Mouse (Mus musculus): Measurements from ENCODE around the gene Slc38a8. TPM values are rescaled to one million over a fixed set of nuclear protein-coding genes. Genes with fewer than 3 reads are reported as not detected.

The Slc38a8 gene
- polyA plus RNA-seq, 1 experiment from 2014 or later: 0.18 TPM

DNA sequence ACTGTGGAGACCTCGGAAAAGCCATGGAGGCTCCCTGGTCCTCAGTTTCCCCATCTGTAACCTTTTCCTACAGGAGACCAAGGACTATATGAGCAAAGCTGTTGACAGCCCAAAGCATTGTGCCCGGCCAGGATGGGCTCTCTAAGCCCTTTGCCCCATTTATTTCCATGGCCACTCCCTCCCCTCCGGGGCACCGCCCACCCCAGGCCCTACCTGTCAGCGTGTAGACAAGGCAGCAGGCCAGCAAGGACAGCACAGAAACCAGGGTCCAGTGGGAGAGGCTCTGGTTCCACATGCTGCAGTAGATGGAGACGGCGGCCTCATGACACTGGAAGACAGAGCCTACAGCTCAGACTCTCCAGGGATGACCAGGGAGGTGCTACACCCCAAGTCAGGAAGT lies 14.4 kb downstream of the Slc38a8 start:
- DNase-seq (ENCODE audit: low spot score): no peak

DNA sequence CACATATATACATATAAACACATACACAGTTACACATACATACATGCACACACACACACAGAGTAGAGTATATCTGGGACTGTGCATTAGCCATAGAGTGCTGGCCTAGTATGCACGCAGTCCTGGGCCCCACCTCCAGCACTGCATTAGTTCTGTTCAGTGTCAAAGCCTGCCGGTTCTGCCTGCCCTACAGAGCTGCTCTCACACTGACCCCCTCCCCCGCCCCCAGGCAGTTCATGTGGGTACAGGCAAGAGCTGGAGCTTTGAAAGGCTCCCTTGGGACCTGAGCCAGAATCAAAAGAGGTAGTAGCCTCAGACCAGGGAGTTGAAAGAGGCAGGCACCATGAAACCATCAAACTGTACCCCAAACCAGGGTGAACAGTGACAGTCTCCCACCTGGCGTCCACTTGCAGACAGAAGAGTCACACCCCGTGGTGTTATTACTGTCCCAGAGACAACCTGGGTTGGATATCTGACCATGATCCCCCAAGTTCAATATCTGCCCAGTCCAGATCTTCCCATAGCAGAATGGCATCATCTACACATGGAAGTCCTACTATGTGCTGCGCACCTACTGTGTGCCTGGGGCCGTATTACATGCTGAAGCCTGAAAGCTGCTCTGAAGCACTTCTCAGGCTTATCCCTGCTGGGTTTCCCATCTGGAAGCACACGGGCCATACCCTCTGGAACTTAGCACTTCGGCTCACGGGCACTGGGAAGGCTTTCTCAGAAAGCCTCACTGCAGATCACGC lies 17.2 kb downstream of the Slc38a8 start:
- DNase-seq (ENCODE audit: low spot score): no peak

DNA sequence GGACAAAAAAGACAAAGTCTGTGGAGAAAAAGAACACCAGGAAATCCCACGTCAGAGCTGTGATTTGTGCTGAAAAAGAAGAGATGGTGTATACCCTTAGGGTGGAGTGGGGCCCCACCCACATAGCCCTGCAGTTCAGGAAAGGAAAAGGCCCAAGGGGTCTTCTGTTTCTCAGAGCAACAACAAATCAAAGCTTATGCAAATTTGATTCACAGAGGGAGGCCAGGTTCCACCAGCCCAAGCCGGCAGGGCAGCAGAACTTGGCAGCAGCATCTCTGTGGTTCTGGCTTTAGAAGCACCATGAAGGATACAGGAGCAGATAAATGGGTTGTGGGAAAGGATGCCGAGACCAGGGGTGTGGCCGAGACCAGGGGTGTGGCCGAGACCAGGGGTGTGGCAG lies 22.8 kb downstream of the Slc38a8 start:
- DNase-seq (ENCODE audit: low spot score): no peak

DNA sequence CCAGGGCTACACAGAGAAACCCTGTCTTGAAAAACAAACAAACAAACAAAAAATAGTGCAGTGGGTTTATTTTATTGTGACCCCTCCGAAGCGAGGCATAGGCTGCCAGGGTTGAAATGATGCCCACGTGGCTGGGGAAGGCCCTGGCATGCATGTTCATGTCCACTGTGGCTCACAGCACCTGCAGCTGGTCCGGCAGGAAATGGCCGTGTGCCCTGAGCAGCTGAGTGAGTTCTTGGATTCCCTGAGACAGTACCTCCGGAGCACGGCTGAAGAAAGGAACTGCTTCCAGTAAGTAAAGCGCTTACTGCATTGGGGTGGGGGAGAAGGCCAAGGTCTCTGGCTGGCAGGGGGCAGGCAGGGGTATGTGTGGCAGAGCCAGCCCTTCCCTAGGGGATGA lies 33.4 kb downstream of the Slc38a8 start:
- no peak for DNase-seq (ENCODE audit: low spot score)

DNA sequence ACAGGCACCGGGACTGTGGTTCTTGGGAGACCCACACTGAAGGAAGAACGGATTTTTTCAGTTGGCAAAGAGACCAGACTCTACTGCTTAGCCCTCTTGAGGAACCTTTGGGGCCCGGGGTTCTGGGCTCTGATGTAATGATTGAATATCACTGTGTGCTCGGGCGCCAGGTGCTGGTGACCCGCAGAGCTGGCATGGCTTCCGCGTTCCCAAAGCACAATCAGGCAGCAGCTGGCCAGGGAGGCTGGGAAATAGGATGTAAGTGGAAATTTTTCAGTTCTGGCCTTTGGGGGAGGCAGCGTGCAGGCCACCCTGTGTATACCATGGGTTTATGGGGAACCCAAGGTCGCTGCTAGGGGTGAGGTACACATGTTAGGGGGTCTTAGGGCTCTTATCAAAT lies 34.7 kb downstream of the Slc38a8 start:
- no peak for DNase-seq (ENCODE audit: low spot score)

DNA sequence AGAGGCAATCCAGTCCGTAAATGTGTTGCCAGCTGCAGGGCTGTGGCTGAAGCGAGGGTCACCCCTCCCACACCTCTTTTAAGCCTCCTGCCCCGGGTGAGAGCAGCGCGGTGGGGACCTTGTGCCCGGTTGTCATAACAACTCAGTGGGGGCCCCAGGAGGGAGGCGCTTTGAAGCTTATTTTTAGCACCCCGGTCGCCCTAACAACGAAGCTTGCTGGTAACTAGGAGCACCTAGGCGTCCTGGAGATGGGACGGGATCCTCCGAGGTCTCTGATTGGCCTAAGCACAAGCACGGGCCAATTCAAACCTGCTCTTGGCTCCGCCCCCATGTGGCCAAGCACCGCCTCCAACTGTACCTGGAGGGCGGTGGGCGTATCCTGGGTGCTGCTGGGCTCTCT lies 35.4 kb downstream of the Slc38a8 start:
- DNase-seq (ENCODE audit: low spot score): peak; percentile 66

DNA sequence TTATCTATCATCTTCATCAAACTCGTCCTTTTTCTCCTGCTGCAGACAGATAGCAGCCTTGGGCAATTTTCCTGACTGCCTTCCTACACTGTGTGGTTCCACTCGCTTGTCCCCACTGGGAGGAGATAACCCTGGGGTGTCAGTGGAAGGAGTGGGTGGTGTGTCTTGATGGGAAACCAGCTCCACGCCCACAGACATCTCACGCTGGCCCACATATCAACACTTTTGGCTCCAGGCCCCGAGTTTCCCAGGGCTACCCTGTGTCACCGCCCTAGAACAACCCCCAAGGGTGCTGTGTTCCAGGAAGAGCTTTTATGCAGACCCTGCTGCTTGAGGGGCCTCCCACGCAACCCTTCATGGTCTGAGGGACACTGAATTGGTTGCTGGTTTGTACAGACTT lies 37.8 kb downstream of the Slc38a8 start:
- no peak for DNase-seq (ENCODE audit: low spot score)

DNA sequence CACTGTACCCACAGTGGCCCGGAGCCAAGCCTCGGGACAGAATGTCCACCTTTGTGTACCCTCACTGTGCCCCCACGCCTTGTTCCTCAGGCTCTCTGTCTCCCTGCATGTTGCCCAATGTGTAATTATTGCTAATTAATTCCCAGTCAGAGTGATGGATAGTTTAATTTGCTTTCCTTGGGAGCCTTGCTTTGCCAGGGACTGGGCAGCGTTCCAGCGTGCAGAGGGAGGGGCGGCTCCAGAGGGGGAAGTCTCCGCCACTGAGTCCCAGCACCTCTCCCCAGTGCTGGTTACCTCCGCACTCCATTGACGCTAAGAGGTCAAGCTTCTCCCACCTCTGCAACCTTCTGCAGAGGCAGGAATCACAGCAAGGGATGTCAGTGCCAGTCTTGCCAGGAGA lies 40.1 kb downstream of the Slc38a8 start:
- DNase-seq (ENCODE audit: low spot score): no peak

DNA sequence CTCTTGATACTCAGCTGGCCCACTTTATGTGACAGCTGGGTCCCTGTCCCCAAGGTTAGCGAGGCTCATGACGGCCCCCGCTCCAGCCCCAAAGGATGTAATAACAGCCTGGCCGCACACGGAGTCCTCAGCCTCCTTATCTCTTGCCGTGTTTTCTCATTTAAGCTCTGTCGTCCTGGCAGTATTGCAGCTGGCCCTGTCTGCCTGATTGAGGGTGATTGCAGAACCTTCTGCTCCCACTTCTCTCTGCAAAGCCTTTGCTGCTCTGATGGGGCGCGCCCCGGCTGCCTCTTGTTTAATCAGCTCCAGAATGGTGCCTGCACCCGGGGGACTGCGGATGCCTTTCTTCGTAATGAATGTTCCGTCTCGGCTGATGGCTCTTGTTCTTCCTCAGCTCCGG lies 41.8 kb downstream of the Slc38a8 start:
- DNase-seq (ENCODE audit: low spot score): no peak

DNA sequence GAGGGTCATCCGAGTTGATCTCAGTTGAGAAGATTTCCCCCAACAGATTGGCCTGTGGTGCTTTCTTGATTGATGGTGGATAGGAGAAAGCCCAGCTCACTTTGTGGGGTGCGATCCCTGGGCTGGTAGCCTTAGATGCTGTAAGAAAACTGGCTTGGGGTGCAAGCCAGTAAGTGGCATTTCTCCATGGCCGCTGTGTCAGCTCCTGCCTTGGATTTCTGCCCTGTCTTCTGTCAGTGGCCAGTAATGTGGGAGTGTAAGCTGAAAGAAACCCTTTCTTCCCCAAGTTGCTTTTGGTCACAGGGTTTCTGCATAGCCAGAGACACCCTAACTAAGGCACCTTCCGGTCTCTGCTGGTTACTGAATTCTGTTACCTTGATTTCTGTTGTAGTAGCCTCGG lies 45.5 kb downstream of the Slc38a8 start:
- DNase-seq (ENCODE audit: low spot score): no peak

DNA sequence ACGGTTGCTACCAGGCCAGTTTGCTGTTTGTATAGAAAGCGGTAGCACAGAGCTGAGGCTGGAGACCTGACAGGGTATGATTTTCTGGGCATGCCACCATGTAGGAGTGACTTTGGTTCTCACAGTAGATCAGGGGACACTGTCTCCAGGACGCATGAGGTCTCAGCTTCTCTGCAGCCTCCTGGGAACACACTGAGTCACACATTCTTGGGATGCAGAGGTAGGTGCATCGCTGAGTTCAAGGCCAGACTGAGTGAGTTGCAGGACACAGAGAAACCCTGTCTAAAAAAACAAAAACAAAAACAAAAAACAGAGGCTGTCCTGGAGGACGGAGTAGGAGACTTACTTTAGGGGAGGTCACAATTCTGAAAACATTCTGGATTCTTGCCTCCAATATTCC lies 48.6 kb downstream of the Slc38a8 start:
- DNase-seq (ENCODE audit: low spot score): no peak

DNA sequence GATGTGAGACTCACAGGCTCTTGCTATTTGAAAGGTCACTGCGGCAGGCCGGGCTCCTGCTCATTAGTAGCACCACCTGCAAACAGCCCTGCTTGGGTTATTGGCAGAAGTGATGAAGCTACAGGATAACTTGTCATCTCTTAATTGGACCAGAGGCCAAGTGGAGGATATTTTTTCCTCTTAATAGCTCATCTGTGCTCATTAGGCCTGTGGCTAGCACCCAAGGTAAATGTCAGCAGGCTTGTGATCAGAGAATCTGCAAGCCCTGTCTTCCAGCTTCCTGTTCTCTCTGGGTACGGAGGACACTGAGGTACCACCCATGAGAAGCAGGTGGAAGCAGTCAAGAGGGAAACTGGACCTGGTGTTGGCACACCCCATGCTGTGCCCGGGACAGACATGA lies 50.4 kb downstream of the Slc38a8 start:
- DNase-seq (ENCODE audit: low spot score): no peak

DNA sequence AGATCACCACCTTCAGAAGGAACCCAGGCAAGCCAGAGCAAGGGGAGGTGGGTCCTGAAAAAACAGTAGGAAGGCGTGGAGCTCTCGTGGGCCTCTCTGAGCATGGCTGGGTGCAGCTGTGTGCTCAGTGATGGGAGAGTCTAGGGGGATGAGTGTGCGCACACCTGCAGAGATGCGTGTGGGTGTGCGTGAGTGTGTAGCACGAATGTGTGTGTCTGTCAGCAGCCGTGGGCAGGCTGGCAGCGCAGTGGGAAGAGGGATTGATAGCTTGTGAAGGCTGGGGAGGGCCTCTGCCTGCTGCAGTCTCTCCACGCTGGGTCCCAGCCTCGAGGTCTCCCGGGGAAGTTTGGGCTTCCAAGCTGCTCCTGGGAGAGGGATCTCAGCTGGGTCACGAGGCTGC lies 51.9 kb downstream of the Slc38a8 start:
- DNase-seq (ENCODE audit: low spot score): no peak

DNA sequence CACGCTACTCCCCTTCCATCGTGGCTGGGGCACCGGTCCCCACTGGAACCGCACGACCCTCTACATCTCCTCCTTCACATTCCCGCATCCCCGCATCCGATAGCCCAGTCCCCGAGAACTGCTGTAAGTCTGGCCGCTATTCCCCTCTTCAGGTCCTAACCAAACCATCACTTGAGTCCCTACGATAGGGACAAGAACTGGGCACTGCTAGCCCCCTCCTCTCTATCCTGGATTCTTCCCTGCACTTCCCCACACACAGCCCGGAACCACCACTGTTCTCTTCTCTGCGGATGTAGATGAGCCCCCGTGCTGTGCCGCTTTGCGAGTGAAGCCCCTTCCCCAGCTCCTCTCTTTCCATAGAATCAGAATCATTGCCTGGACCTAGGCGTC lies 53.7 kb downstream of the Slc38a8 start:
- DNase-seq (ENCODE audit: low spot score): no peak

DNA sequence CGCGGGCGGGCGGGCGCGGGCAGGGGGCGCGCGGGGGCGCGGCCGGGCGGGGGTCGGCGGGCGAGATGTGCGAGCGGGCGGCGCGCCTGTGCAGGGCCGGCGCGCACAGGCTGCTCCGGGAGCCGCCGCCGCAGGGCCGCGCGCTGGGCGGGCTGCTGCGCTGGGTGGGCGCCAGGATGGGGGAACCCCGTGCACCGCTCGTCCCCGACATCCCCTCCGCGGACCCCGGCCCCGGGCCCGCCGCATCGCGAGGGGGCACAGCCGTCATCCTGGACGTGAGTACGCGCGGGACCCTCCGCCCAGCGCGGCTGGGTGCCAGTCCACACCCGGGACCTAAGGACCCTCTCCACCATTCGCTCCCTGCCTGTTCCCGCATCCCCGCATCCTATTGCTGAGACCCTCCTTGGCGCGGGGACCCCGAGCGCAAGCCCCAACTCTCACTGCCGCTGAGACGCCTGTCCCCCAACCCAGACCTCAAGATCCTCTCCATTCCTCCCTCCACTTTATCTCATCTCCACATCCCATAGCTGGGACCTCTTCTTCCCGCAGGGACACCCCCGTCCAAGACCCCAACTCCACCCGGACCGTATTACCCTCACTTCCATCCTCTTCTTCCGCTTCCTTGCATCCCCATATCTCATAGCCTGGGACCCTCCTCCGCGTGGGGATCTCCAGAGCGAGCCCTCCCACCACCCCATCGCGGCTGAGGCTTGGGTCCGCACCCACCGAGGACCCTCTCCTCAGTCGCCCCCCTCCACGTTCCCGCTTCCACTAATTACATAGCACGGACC lies 54.3 kb downstream of the Slc38a8 start:
- DNase-seq (ENCODE audit: low spot score): no peak

DNA sequence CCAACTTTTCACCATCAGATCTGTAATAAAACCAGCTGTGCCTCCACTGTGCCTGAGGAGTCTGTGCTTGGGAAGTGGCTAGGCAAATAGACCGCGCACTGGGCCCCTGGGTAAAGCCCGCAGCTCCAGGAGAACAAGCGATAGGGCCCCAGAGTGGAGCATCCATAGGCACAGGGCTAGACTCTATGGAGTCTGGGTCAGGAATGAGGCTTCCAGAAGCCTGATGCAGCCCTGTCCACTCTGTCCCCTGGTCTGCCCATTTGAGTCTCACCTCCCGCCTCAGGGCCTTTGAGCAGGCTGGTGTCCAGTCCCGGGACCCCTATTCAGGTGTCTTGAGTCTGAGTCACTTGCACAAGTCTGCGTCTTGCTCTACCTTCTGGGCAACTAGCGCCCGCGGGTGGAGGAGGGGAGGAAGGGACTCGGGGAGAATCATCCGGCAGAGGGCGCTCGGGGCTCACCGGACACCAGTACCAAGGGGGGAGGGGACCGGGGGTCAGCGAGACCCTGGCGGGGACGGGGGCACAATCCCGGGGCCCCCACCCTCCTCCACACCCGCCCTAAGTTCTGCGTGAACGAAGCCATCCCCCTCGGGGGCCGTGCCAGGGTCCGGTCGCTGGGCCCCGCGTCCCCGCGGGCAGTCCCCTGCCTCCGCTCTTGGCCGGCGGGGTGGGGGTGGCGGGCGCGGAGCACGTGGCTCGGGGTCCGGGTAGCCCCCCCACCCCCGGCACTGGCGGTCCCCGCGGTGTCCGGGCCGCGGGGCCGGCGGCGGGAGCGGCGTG lies 55.1 kb downstream of the Slc38a8 start, which contains the start of gene Necab2:
Gene Necab2 (plus strand): TSS at position 509 of the 779 bp plus-strand sequence.
- peak; percentile 73 for DNase-seq (ENCODE audit: low spot score)

DNA sequence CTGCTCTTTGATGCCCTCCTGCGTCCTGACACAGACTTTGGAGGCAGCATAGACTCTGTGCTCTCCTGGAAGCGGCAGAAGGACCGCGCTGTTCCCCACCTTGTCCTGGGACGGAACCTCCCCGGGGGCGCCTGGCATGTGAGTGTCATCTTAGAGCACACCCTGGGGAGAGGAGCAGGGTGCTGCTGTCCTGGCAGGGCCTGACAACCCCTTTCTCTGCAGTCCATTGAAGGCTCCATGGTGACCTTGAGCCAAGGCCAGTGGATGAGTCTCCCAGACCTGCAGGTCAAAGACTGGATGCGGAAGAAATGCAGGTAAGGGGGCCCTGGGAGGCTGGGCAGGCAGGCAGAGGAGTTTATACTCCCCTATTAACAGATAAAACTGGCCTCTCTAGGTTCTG lies 58.5 kb downstream of the Slc38a8 start:
- no peak for DNase-seq (ENCODE audit: low spot score)

DNA sequence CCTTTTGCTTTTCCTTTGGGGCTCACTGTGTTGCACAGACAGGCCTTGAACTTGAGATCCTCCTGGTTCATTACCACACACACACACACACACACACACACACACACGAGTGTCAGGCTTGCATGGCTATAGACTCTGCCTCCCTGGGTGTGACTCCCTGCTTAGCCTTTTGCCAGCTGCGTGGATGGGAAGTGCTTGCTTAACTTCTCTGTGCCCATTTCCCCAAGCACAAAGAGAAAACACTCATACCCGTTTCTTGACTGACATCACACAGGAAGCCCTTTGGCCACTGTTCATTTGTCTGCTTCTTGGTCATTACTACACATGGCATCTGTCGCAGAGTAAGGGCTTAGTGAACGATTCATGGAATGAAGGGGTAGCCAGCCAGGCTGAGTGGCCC lies 59.5 kb downstream of the Slc38a8 start:
- no peak for DNase-seq (ENCODE audit: low spot score)

DNA sequence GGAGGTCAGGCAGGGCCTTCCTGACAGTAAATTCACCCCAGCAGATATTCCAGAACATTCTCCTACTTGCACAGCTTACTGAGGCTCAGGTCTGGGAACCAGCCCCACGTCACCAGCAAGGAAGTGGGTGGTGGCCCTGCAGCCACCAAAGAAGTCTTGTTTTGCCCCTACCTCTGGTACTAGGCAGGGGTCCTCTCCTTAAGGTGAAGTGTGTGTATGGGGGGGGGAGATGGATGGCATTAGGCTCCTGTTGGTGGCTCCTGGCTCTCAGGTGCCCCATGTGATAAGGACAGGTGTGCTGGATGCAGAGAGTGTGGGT lies 60.6 kb downstream of the Slc38a8 start:
- DNase-seq (ENCODE audit: low spot score): no peak

DNA sequence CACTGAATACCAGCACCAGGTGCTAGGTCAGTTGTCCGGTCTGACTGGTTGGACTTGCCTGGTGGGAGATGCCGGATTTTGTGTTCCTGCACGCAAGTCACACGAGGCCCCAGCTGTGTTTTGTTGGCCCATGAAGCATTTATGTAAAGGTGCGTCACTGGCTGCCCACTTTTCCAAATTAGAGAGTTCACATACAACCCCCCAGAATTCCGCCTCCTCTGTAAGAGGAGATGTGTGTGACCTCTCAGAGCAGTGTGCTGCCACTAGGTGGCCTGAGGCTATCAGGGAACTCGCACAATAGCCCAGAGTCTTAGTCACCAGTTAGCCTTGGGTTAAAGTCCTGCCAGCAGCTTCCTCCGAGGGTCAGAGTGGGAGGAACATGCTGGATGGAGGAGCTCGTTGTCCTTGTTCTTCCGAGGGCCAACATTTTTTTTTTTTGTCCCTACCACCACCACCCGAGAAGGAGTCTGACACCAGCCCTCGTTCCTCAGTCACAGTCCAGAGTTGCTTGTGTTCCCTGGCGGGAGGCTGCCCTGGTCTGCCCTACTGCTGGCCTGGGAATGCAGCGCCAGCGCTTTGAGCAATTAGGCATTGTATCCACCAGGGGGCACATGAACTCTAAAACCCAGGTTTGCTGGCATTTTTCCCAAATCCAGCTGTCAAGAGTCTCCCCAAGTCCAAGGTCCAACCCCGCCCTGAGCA lies 61.1 kb downstream of the Slc38a8 start:
- DNase-seq (ENCODE audit: low spot score): peak; percentile 50

DNA sequence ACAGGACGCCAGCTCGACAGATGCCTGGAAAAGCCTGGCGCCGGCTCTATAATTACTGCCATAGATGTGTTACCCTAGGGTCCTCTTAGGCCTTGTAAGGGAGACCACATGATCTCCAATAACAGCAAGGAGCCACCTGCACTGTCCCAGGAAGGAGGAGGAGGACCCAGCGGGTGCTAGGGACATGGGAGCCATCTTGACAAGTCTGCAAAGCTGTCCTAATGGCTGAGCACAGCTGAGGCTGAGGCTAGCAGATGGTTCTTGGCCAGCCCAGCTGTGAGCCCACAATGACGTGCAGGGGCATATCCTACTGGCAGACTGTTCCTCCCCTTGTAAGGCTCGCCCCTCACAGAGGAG lies 61.6 kb downstream of the Slc38a8 start:
- no peak for DNase-seq (ENCODE audit: low spot score)

DNA sequence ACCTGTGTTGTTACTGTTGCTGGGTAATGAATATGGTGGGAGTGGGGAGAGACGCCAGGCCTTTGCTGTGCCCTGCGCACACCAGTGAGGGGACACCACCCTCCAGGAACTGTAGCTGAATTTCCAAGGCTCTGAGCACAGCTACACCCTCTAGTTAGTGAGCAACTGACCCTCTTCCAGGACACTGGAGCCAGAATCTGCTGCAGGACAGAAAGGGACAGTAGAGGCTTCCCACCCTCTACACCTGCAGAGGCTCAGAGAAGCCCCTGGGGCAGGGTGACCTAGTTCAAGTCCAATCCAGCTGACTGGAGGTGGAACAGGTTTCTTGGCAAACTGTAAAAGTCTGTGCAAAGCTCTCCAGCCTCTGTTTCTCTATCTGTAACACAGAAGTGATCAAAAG lies 62.1 kb downstream of the Slc38a8 start:
- DNase-seq (ENCODE audit: low spot score): no peak

All from thymus, postnatal 0 days (tissue).